ENCODE assay signal across 9 mouse cellular contexts in the genomic region with DNA sequence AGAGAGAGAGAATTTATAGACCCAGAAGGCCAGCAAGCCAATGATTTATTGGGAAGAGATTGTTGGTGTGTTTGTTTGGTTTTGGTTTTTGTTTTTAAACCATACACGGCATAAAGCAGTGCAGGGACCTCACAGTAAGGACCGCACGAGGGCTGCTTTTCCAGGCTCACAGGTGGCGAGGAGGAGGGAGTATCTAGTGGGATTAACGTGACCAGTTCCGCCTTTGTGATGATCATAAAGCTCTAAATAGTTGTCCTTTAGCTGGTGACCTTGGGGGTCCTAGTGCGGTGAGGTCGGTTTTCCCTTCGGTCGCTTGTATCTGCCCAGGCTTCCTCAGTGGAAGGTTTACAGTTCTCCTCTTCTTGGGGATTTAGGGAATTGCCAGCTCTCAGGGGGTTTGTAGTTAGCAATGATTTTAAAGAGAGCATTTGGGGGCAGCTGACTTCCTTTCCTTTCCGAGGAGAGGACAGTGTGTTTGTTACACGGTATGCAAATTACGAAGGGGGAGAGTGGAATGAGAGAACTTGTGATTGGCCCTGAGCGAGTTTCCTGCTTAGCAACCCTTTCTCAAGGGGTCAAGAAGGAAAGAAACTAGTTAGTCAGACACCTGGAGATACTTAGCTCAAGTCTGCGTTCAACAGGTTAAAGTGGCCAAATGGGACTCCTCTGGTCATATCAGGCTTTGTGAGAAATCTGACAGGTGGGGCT. TPM values are rescaled to one million over a fixed set of nuclear protein-coding genes. Genes with fewer than 3 reads are reported as not detected.
DNase-seq lines count a peak whose midpoint lies in the region; ATAC-seq and TF ChIP-seq lines count a peak whose summit lies in the region.
"Had no signal": no experiment of that assay in that cellular context is flagged by ENCODE, and none has a peak within 500 bp of the region (broad histone marks: within the 10 kb centered on the region; RNA-seq: fewer than 3 reads in every experiment).

No protein-coding gene starts in this region.

- no peaks in the 10 kb centered on the region for H3K9me3 ChIP-seq in heart, postnatal 0 days (replicated peaks; ENCODE audit: control insufficient read depth, low read length)
- no peaks in the 10 kb centered on the region for H3K9me3 ChIP-seq in limb, embryonic 12.5 days
- H3K9me3 ChIP-seq: hindbrain, embryonic 15.5 days had no signal

- no peak for TF ChIP-seq EP300 in heart, postnatal 0 days (IDR thresholded peaks at IDR 0.05; ENCODE audit: low read depth)

- no peak for TF ChIP-seq CTCF in gastrocnemius, adult 2 months (IDR thresholded peaks at IDR 0.05)
- no peak for TF ChIP-seq CTCF in heart, postnatal 0 days (IDR thresholded peaks at IDR 0.05; ENCODE audit: low read depth)
- no peak for TF ChIP-seq CTCF in thymus, adult 2 months (IDR thresholded peaks at IDR 0.05; ENCODE audit: borderline replicate concordance, control insufficient read depth, extremely low read depth, insufficient read depth, low read length, poor library complexity)

- peak overlapping the region; percentile 27; the same call in 1 of the 2 replicates for H3K4me3 ChIP-seq in gastrocnemius, adult 2 months
- H3K4me3 ChIP-seq in heart, postnatal 0 days (ENCODE audit: low read depth, low read length): no peak overlapping the region; the same call in 1 of the 2 replicates
- 0 out of 2 replicates have a peak overlapping the region, but pooled peaks have one; percentile 2 for H3K4me3 ChIP-seq in limb, embryonic 12.5 days (replicated peaks)
- H3K4me3 ChIP-seq in thymus, adult 2 months (ENCODE audit: control insufficient read depth, insufficient read depth, low read length): no peak overlapping the region
- H3K4me3 ChIP-seq: hindbrain, embryonic 15.5 days had no signal

- H3K27ac ChIP-seq in gastrocnemius, adult 2 months: peak overlapping the region; percentile 48; the same call in 1 of the 2 replicates
- H3K27ac ChIP-seq in heart, postnatal 0 days (ENCODE audit: low read depth): peak overlapping the region; percentile 59
- no peak overlapping the region for H3K27ac ChIP-seq in limb, embryonic 12.5 days
- H3K27ac ChIP-seq in thymus, adult 2 months (ENCODE audit: control insufficient read depth, insufficient read depth, low read length): no peak overlapping the region
- H3K27ac ChIP-seq: hindbrain, embryonic 15.5 days had no signal

- H3K27me3 ChIP-seq in heart, postnatal 0 days (ENCODE audit: control insufficient read depth, insufficient read depth, low read length): no peaks in the 10 kb centered on the region
- no peaks in the 10 kb centered on the region for H3K27me3 ChIP-seq in limb, embryonic 12.5 days
- H3K27me3 ChIP-seq in thymus, adult 2 months (ENCODE audit: control insufficient read depth, insufficient read depth, low read length): no peaks in the 10 kb centered on the region

- peak overlapping the region; percentile 50 for H3K4me2 ChIP-seq in heart, postnatal 0 days (ENCODE audit: low read depth, low read length)
- peak overlapping the region; percentile 44 for H3K4me2 ChIP-seq in limb, embryonic 12.5 days
- H3K4me2 ChIP-seq: hindbrain, embryonic 15.5 days had no signal

- H3K36me3 ChIP-seq in heart, postnatal 0 days (replicated peaks; ENCODE audit: control insufficient read depth, insufficient read depth, low read length): no peaks in the 10 kb centered on the region
- no peaks in the 10 kb centered on the region for H3K36me3 ChIP-seq in limb, embryonic 12.5 days
- H3K36me3 ChIP-seq in thymus, adult 2 months (ENCODE audit: control insufficient read depth, insufficient read depth, low read length): no peaks in the 10 kb centered on the region
- H3K36me3 ChIP-seq: hindbrain, embryonic 15.5 days had no signal

- peaks cover 7% of the 10 kb centered on the region; the same call in 1 of the 2 replicates for H3K4me1 ChIP-seq in heart, postnatal 0 days (ENCODE audit: control insufficient read depth, insufficient read depth)
- H3K4me1 ChIP-seq in limb, embryonic 12.5 days (replicated peaks): peaks cover 14% of the 10 kb centered on the region; the same call in 1 of the 2 replicates
- H3K4me1 ChIP-seq in thymus, adult 2 months (replicated peaks; ENCODE audit: control insufficient read depth, insufficient read depth, low read length): peaks cover 3% of the 10 kb centered on the region; the same call in 1 of the 2 replicates
- H3K4me1 ChIP-seq: hindbrain, embryonic 15.5 days had no signal

- 23% methylated on average over 15 of the region's 15 CpGs for WGBS in heart, postnatal 0 days
- 12% methylated on average over 15 of the region's 15 CpGs for WGBS in limb, embryonic 12.5 days
- 47% methylated on average over 15 of the region's 15 CpGs for WGBS in thymus, adult 2 months

- intact Hi-C loops in gastrocnemius, adult 2 months (cut with DNase I): loop anchor here (5.0 to 10.0 kb wide), 2 partner anchors 695 to 1093 kb away; partner anchors contain the start of gene Kcnj2
- intact Hi-C loops in gastrocnemius, postnatal 36 days (cut with DNase I): loop anchor here (5.0 to 10.0 kb wide), 3 partner anchors 113 to 1165 kb away; no protein-coding TSS in a partner anchor

- H3K9ac ChIP-seq in heart, postnatal 0 days (replicated peaks; ENCODE audit: low read depth, low read length): peak overlapping the region; percentile 45
- H3K9ac ChIP-seq in limb, embryonic 12.5 days (replicated peaks): no peak overlapping the region; the same call in 1 of the 2 replicates
- H3K9ac ChIP-seq: hindbrain, embryonic 15.5 days had no signal

- ATAC-seq in heart, postnatal 0 days (ENCODE audit: insufficient read depth, low read depth): peak; percentile 71; the same call in 1 of the 2 replicates
- no peak for ATAC-seq in limb, embryonic 12.5 days (ENCODE audit: insufficient number of reproducible peaks, insufficient read depth, low FRiP score, low TSS enrichment, low read depth)
- no peak for ATAC-seq in cerebellum, adult (ENCODE audit: insufficient number of reproducible peaks, low FRiP score, low TSS enrichment)

- no peak for TF ChIP-seq POLR2A in thymus, adult 2 months (IDR thresholded peaks at IDR 0.05; ENCODE audit: control insufficient read depth, extremely low read depth, insufficient read depth, low read length, poor library complexity)

- DNase-seq in gastrocnemius, adult 2 months: no peak
- no peak for DNase-seq in gastrocnemius, postnatal 36 days
- DNase-seq in A20 (ENCODE audit: low read depth, low spot score): peak; percentile 90
- DNase-seq in heart, postnatal 0 days (ENCODE audit: low spot score): peak; percentile 63
- DNase-seq in gastrocnemius, adult 18-20 months (ENCODE audit: low spot score): no peak
- no peak for DNase-seq in thymus, adult 2 months

RNA-seq across cellular contexts. Expression of gene Map2k6, which starts 29.5 kb away (rescaled TPM):
- total RNA-seq in gastrocnemius, adult 2 months (2021): 10 to 100 TPM; 38.0 to 50.1 TPM
- total RNA-seq in gastrocnemius, postnatal 36 days (2021): 10 to 100 TPM; 43.6 to 50.1 TPM
- total RNA-seq in heart, postnatal 0 days (2014; rRNA removed; ENCODE audit: low replicate concordance): 11.3 and 17.4 TPM in 2 replicates
- polyA plus RNA-seq in heart, postnatal 0 days (2015; fragmentation: Nextera tagmentation; extraction: Ambion mirVana): 9.3 and 12.1 TPM in 2 replicates
- polyA plus RNA-seq in limb, embryonic 12.5 days (2016; fragmentation: Nextera tagmentation; extraction: Ambion mirVana): 49.2 TPM in 2 replicates
- total RNA-seq in gastrocnemius, adult 18-20 months (2021): 10 to 100 TPM; 39.2 to 49.0 TPM
- 6.7 and 8.1 TPM in 2 replicates for polyA plus RNA-seq in thymus, adult 2 months (2012; rRNA removed)

RNA-seq across cellular contexts. Expression of gene Abca5, which starts 31.9 kb away (rescaled TPM):
- total RNA-seq in gastrocnemius, adult 2 months (2021): 10 to 100 TPM; 12.2 to 12.9 TPM
- total RNA-seq in gastrocnemius, postnatal 36 days (2021): 1 to 10 TPM; 7.2 to 7.3 TPM
- total RNA-seq in heart, postnatal 0 days (2014; rRNA removed; ENCODE audit: low replicate concordance): 3.8 and 5.3 TPM in 2 replicates
- polyA plus RNA-seq in heart, postnatal 0 days (2015; fragmentation: Nextera tagmentation; extraction: Ambion mirVana): 2.5 and 2.6 TPM in 2 replicates
- 4.9 and 5.5 TPM in 2 replicates for polyA plus RNA-seq in limb, embryonic 12.5 days (2016; fragmentation: Nextera tagmentation; extraction: Ambion mirVana)
- 10 to 100 TPM in 1 of 2 experiments, 1 to 10 TPM in 1; 9.5 to 12.8 TPM for total RNA-seq in gastrocnemius, adult 18-20 months (2021)
- polyA plus RNA-seq in thymus, adult 2 months (2012; rRNA removed): 0.23 and 0.24 TPM in 2 replicates

Comparison
In these comparisons a context has a peak if more than half of its experiments do, and no peak if none do; other contexts are left out.
1. DNase-seq: peak in A20 (single experiment) and heart, postnatal 0 days (single experiment); none in gastrocnemius, adult 2 months (single experiment), gastrocnemius, postnatal 36 days (0 of 2), gastrocnemius, adult 18-20 months (single experiment) and thymus, adult 2 months (single experiment).
2. H3K27ac ChIP-seq: peak in gastrocnemius, adult 2 months (single experiment) and heart, postnatal 0 days (single experiment); none in limb, embryonic 12.5 days (single experiment) and thymus, adult 2 months (single experiment).
3. H3K4me3 ChIP-seq: peak in gastrocnemius, adult 2 months (single experiment) and limb, embryonic 12.5 days (single experiment); none in heart, postnatal 0 days (single experiment) and thymus, adult 2 months (single experiment).